Mouse (Mus musculus) E14TG2a.4 (cell line): ENCODE measurements at regions not wholly inside any gene's neighbourhood (a gene's known extent, or its start where the extent isn't known, plus 50 kb on each side); places are given as distances from the start of the nearest gene placed in this dataset.

Experiments
- CTCF ChIP-seq: conservative IDR thresholded peaks from 2 replicates; pipeline ENCODE4 v1.5.1; 2014; ENCODE audit warnings: low read length
- NANOG ChIP-seq: IDR thresholded peaks from 2 replicates; pipeline ENCODE4 v1.6.1; 2014; ENCODE audit warnings: borderline replicate concordance, low read length, mixed read lengths
- POU5F1 ChIP-seq: IDR thresholded peaks from 2 replicates; pipeline ENCODE4 v1.6.1; 2014; ENCODE audit warnings: low read length, borderline replicate concordance

GRCm38 (mm10) chr10:56841486-56841885, 464.4 kb downstream of the Gja1 start:
- no peak for TF ChIP-seq CTCF
- TF ChIP-seq NANOG, result no peak
- TF ChIP-seq POU5F1, result no peak
